Mouse (Mus musculus) heart, embryonic 14.5 days (tissue): ENCODE results near the gene Gemin4. TPM values are rescaled to one million over a fixed set of nuclear protein-coding genes. Genes with fewer than 3 reads are reported as not detected.
"Not testable (repeated sequence)": the region's sequence is repeated elsewhere in the genome, so short reads cannot be mapped to it uniquely, and the experiment has no call there.

Experiments used
- ATAC-seq: fragments of 200-750 bp; cut with Nextera tagmentation; 2 replicates; pipeline ENCODE4 v1.8.0; 2017; ENCODE audit warnings: low read depth, moderate TSS enrichment; ENCODE audit not compliant: insufficient number of reproducible peaks, insufficient read depth, low FRiP score
- H3K27ac ChIP-seq, 2 experiments: fragments of 200-500 bp in 1 of 2; fragments of 300-500 bp in 1 of 2; sonication (generic) in 1 of 2; replicated peaks in 1 of 2; 2 replicates each; pipeline ENCODE4 v1.5.1; 2012 to 2014; ENCODE audit warnings: low read depth in 2 of 2, low read length in 2 of 2, control low read depth in 1 of 2, mild to moderate bottlenecking in 1 of 2, mixed read lengths in 1 of 2; ENCODE audit not compliant: control insufficient read depth in 1 of 2, insufficient read depth in 1 of 2
- H3K27me3 ChIP-seq: fragments of 300-500 bp; sonication (generic); 2 replicates; pipeline ENCODE4 v1.6.1; 2014; ENCODE audit warnings: mild to moderate bottlenecking, low read length, control low read depth; ENCODE audit not compliant: control insufficient read depth, insufficient read depth
- H3K36me3 ChIP-seq: fragments of 300-500 bp; sonication (generic); 2 replicates; pipeline ENCODE4 v1.6.1; 2014; ENCODE audit warnings: mild to moderate bottlenecking, control low read depth, low read length, mixed read lengths; ENCODE audit not compliant: control insufficient read depth, insufficient read depth
- H3K4me1 ChIP-seq, 2 experiments: fragments of 200-500 bp in 1 of 2; fragments of 300-500 bp in 1 of 2; sonication (generic) in 1 of 2; 2 replicates each; pipeline ENCODE4 v1.6.1; 2012 to 2014; ENCODE audit warnings: low read length in 2 of 2, control low read depth in 1 of 2, mixed read lengths in 1 of 2; ENCODE audit not compliant: control insufficient read depth in 2 of 2, insufficient read depth in 2 of 2
- H3K4me2 ChIP-seq: fragments of 300-500 bp; sonication (generic); 2 replicates; pipeline ENCODE4 v1.6.1; 2014; ENCODE audit warnings: mild to moderate bottlenecking, low read length
- H3K4me3 ChIP-seq, 2 experiments: fragments of 200-500 bp in 1 of 2; fragments of 300-500 bp in 1 of 2; sonication (generic) in 1 of 2; 2 replicates each; pipeline ENCODE4 v1.5.1; 2012 to 2014; ENCODE audit warnings: low read length in 2 of 2, mild to moderate bottlenecking in 2 of 2, control low read depth in 1 of 2, low read depth in 1 of 2, moderate library complexity in 1 of 2; ENCODE audit not compliant: control insufficient read depth in 1 of 2, insufficient read depth in 1 of 2
- H3K9ac ChIP-seq: fragments of 300-500 bp; sonication (generic); 2 replicates; pipeline ENCODE4 v1.6.1; 2014; ENCODE audit warnings: mild to moderate bottlenecking, low read length
- H3K9me3 ChIP-seq: fragments of 300-500 bp; sonication (generic); 2 replicates; pipeline ENCODE4 v1.6.1; 2016; ENCODE audit warnings: low read length, control low read depth; ENCODE audit not compliant: control insufficient read depth
- WGBS: fragments of 180-500 bp; shearing (Covaris S2); extraction: QIAGEN DNeasy Blood & Tissue Kit; methylation state at CpG from one replicate; pipeline ENCODE4 v1.1.7; 2014; 5-methylcytosine and 5-hydroxymethylcytosine counted together
- polyA plus RNA-seq: library from polyadenylated mRNA; unstranded; fragments of >200 nt; fragmentation: Nextera tagmentation; extraction: Ambion mirVana; gene quantifications from 2 replicates; pipeline ENCODE4 v1.2.1, GENCODE M21; 2014

Gene Gemin4
- polyA plus RNA-seq, 1 experiment from 2014 or later = 18.8 TPM

DNA sequence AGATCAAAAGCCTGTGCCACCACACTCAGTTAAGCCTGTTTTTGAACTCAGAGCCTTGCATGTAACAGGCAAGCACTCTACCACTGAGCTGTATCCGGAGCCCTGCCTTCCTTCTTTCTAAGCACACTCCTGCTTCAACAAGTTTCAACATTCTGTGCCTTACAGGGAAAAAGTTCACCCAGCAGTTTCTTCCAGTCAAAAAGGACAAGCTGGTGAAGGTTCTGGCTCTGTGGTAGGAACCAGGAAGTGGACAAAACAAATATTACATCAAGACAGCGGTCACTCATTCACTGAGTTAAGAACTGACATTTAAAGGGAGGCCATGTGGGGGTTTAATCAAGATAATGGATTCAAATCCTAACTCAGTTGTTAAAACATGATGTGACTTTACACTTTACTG is 2.5 kb downstream of the Gemin4 start:
- Histone ChIP-seq H3K9ac (no peak overlapping the region), H3K4me3 (no peak overlapping the region), H3K4me1 (peaks cover 2 to 7% of the 10 kb centered on the region in 2 experiments; a peak in 2 of 4 replicates), H3K36me3 (peaks cover 39% of the 10 kb centered on the region), H3K27ac (no peak overlapping the region), H3K9me3 (no peaks in the 10 kb centered on the region), H3K4me2 (no peak overlapping the region), H3K27me3 (no peaks in the 10 kb centered on the region)
- 93% methylated on average over 2 of the region's 2 CpGs for WGBS
- no peak for ATAC-seq

- Histone ChIP-seq H3K27ac (no peak overlapping the region), H3K4me2 (no peak overlapping the region), H3K9ac (no peak overlapping the region), H3K4me3 (no peak overlapping the region), H3K9me3 (no peaks in the 10 kb centered on the region), H3K4me1 (peaks cover 2 to 7% of the 10 kb centered on the region in 2 experiments; a peak in 2 of 4 replicates), H3K27me3 (no peaks in the 10 kb centered on the region), H3K36me3 (peaks cover 44% of the 10 kb centered on the region)
- WGBS = 87% methylated on average over 5 of the region's 5 CpGs
- ATAC-seq = no peak
Measured at GRCm38 (mm10) chr11:76213841-76214240, 3.6 kb downstream of the Gemin4 start.

GRCm38 (mm10) chr11:76211595-76211994 is 5.9 kb downstream of the Gemin4 start:
- not testable (repeated sequence) for H3K9ac ChIP-seq, ATAC-seq
- H3K36me3 ChIP-seq = peaks cover 65% of the 10 kb centered on the region

DNA sequence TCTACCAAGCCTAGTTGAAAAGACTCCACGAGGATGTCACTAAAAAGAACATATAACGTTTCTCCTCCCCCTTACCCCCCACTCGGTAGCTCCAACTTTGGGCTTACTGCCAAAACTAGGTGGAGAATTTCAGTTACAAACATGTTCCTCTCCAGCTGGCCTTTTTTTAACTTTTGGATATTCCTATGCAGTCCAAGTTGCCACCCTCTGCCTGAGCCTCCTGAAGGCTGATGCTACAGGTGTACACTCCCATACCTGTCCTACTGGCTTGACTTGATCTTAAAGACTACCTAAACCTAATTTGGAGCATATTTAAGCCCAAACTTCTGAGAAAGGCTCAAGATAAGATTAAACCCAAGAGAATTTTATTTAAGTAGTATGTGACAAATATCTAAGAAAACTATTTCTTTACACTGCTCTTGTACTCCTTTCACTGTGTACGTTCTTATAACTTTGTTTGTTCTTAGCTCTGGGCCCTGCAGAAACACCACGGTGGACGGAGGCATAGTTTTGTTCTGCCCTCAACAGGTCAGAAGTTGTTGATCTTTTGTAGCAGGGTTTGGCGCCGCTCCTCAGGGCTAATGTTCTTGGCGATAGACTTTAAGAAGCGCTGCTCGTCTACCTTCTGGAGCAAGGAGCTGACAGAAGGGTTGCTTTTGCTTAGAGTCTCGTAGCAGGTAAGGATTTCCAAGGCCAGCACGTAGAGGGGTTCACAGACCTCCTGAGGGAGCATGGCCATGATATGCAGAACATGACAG is 7.1 kb downstream of the Gemin4 start:
- ATAC-seq = no peak
- H3K27ac ChIP-seq = no peak overlapping the region
- H3K9ac ChIP-seq = no peak overlapping the region
- H3K36me3 ChIP-seq = peaks cover 77% of the 10 kb centered on the region
- no peak overlapping the region for H3K4me2 ChIP-seq
- H3K9me3 ChIP-seq = no peaks in the 10 kb centered on the region
- 79% methylated on average over 13 of the region's 13 CpGs for WGBS
- no peaks in the 10 kb centered on the region for H3K27me3 ChIP-seq
- H3K4me1 ChIP-seq = no peaks in the 10 kb centered on the region
- H3K4me3 ChIP-seq = no peak overlapping the region

More at GRCm38 (mm10) chr11:76211595-76211994, 5.9 kb downstream of the Gemin4 start:
- not testable (repeated sequence) for H3K4me1 ChIP-seq, H3K4me3 ChIP-seq, H3K27me3 ChIP-seq, H3K27ac ChIP-seq, H3K4me2 ChIP-seq, H3K9me3 ChIP-seq
- 82% methylated on average over 3 of the region's 6 CpGs for WGBS

- H3K36me3 ChIP-seq = peaks cover 64% of the 10 kb centered on the region
- H3K9me3 ChIP-seq = no peaks in the 10 kb centered on the region
- WGBS = 69% methylated on average over 5 of the region's 5 CpGs
- peaks cover 0 to 3% of the 10 kb centered on the region in 2 experiments; a peak in 1 of 4 replicates for H3K4me1 ChIP-seq
- no peak for ATAC-seq
- no peaks in the 10 kb centered on the region for H3K27me3 ChIP-seq
- H3K4me2 ChIP-seq = no peak overlapping the region
- H3K27ac ChIP-seq = peak overlapping the region in 1 of 2 experiments; percentile 28; a peak in 1 of 4 replicates
- H3K9ac ChIP-seq = no peak overlapping the region
- no peak overlapping the region for H3K4me3 ChIP-seq
Measured at GRCm38 (mm10) chr11:76206793-76207192, 10.7 kb downstream of the Gemin4 start.

DNA sequence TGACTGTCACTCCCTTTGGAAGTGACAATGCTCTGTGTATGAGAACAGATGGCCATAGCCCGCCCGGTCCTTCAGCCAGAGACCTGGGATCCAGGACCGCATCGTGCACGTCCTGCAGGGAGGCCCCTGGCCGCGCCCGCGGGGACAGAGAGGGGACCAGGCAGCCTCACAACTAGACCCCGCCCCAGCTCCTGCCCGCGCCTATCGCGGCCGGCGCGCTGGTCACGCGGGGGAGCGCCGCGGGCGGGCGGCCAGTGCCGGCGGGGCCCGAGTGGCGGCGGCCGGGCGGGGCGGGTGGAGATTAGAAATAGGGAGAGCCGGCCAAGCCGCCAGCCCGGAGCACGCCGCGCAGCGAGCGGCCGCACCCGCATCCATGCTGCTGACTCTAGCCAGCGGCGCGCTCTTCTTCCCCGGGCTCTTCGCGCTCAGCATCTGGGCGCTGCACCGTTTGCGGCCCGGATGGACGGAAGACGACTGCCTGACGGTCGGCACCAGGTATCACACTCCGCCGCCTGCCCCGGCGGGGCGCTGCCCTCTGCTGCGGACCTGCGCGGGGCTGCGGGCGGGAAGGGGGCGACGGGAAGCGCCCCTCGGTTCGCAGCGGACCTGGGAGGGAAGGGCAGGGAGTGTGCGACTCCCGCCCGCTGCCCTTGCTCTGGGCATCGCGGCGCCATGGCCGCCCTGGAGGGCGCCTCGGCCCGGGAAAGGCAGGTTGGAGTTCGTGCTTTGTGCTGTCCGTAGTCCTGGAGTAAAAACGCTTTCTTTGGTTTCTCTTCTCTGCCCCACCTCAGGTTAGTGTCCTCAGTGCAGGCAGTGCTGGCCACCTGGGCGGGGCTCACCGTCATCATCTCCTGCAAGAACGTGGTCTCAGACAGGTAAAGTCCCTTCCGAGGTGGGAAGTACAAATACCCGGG is 15.4 kb downstream of the Gemin4 start:
- Histone ChIP-seq H3K9ac (peak overlapping the region; percentile 85), H3K36me3 (peaks cover 29% of the 10 kb centered on the region), H3K4me2 (peak overlapping the region; percentile 95), H3K27me3 (peaks cover 4% of the 10 kb centered on the region; the same call in 1 of the 2 replicates), H3K4me3 (peak overlapping the region; percentile 79 to 90), H3K4me1 (peaks cover 3 to 6% of the 10 kb centered on the region in 2 experiments; a peak in 2 of 4 replicates), H3K27ac (peak overlapping the region; percentile 43 to 64; a peak in 2 of 4 replicates), H3K9me3 (no peaks in the 10 kb centered on the region)
- ATAC-seq = peak; percentile 99
- under 1% methylated on average over 88 of the region's 90 CpGs for WGBS

DNA sequence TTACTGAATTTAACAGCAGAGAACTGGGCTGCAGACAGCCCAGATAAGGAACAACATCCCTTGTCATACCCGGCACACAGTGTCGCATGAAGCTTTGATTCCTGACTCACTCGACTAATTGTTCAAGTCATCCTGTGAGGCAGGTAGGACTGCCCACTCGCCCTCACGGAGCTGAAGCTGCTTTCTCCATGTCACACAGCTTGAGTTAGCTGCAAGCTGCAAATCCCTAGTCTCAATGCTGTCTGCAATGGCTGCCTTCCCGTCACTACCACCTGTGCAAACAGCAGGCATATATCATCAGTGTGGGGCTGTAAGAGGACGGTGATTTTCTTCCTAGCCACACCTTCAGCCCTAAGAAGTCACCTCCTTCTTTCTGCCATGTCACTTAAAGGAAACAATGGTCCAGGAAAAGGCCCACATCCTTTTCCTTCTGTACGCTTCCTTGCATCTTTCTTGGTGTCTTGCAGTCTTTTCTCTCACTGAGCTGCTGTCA is 20.4 kb downstream of the Gemin4 start:
- no peaks in the 10 kb centered on the region for H3K36me3 ChIP-seq
- H3K9me3 ChIP-seq = no peaks in the 10 kb centered on the region
- no peak overlapping the region for H3K27ac ChIP-seq
- ATAC-seq = no peak
- H3K9ac ChIP-seq = no peak overlapping the region
- peaks cover 2 to 6% of the 10 kb centered on the region in 2 experiments; a peak in 1 of 4 replicates for H3K4me1 ChIP-seq
- no peak overlapping the region for H3K4me3 ChIP-seq
- peaks cover 4% of the 10 kb centered on the region; the same call in 1 of the 2 replicates for H3K27me3 ChIP-seq
- peak overlapping the region; percentile 2; the same call in 1 of the 2 replicates for H3K4me2 ChIP-seq
- 34% methylated on average over 8 of the region's 8 CpGs for WGBS
